Mouse (Mus musculus) cerebellum, postnatal 14 days (tissue): Measurements from ENCODE around the gene Bcdin3d.
A peak's percentile ranks its signal among the peaks of the same experiment; 100 is the strongest.
"Not testable (repeated sequence)": the region's sequence is repeated elsewhere in the genome, so short reads cannot be mapped to it uniquely, and the experiment has no call there.

Experiments
- DNase-seq, 2 experiments: peaks; one replicate each; pipeline ENCODE4 v3.0.0; 2021; ENCODE audit warnings: mixed read lengths in 2 of 2

The Bcdin3d gene

DNA sequence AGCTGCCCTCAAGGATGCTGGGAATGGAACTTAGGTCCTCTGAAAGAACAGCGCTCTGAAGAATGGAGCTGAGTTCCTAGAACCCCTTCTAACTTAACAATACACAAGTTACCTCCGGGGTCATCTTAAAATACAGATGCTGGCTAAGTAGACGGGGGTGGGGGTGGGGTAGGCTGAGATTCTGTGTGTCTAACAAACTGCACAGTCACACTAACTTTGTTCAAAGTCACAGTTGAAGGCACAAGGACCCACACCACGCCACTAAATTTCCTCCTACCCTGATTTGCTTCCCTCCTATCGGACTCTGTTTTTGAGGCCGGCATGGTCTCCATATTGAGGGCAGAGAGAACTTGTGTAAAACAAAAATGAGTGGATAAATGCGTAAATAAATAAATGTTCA lies 1.6 kb downstream of the Bcdin3d start:
- DNase-seq = no peak

DNA sequence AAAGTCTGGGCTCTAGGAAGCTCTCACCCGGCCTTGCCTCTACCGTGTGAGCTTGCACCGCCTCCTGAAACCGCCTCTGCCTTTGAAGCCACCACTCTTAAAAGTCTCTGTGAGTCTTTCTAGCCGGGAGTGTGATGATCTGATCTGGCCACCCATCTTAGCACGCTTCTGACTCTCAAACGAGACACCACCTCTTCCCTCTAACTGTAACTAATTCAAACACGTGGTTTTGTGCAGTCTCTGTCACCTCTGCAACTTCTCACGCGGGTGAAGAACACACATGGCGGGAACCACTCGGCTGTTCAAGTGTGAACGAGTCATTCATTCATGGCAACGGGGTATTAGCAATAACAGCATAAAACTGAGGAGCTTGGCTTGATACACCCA lies 2.9 kb downstream of the Bcdin3d start:
- no peak for DNase-seq

DNA sequence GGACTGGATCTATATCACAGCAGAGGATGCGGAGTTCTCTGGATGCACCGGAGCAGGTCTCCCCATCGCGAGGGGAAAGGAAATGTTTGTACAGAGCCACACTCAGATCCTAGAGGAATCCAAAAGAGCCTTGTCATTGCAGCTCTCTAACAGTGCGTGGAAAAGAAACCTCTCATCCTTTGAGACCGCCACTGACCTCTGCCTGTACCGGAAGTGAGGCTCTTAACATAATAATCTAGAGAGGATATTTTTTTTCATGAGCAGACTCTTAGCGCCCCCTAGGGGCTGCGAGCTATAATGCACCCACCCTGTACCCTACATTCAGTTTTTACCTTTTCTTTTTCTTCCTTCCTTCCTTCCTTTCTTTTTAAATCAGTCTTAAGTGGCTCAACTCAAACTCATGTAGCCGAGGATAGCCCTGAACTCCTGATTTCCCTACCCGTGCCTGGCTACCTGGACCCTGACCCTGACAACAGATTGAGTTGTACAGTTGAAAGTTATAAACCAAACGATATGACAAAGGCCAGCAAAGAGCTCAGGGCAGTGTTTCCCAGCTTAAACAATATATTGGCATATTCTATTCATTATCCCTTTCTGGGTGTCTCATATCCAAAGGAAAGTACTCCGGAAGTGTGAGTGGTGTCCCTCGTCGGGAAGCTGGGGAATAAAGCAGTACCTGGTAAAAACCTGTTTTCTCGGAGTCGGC lies 3.4 kb downstream of the Bcdin3d start:
- peak; percentile 82 for DNase-seq

DNA sequence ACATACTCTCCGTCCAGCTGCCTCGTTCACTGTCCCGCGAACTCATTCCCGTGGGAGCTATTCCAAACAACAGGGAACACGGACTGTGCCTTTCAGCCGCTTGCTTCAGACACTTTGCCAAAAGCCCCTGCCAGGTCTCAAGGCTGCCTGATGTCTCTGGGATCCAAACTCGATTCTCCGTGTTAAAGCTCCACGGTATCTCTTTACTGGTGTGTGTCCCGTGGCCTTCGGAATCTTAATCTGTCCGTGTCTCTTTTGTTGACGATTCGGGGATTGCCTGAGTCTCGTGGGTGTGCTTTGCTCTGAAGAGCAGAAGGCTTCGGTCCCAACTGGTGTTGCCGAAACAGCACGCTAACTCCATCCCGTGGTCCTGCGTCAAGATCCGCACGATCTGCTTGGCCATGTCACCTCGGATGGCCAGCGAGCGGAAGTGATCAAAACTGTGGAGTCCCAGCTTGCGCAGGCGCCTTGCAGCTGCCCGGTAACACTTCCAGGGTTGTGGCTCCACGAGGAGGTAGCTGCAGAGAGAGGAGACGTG lies 4.2 kb downstream of the Bcdin3d start:
- DNase-seq = peak; percentile 79 to 80

DNA sequence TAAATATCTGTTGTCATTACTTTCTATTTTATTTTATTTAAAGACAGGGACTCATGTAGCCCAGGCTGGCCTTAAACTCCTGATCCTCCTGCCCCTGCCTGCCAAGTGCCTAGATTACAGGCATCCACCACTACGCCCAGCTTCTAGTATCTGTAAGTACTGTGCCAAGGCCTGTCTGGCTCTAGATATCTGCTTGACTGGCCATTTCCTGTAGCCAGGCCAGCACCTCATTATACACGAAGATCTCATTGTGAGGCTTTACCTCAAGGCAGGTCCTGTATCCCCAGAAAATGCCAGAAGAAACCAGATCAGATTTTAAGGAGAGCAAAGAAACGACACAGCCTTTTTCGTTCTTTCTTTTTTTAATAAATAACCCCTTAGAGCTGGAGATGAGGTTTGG lies 4.8 kb downstream of the Bcdin3d start:
- peak; percentile 33 to 42 for DNase-seq

DNA sequence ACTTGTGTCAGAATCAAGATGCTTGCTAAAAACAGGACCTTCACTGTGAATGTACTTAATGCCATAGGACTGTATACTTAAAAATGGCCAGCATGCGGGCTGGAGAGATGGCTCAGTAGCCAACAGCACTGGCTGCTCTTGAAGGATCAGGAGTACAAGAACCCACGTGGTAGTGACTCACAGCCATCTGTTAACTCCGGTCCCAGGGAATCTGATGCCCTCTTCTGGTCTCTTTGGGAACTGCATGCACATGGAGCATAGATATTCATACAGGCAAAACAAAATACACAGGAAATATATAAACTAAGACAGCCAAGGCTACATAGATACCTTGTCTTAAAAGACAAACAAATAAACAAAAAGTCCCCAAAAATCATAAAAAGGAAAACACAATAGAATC lies 5.5 kb downstream of the Bcdin3d start:
- DNase-seq = peak; percentile 93 to 96

DNA sequence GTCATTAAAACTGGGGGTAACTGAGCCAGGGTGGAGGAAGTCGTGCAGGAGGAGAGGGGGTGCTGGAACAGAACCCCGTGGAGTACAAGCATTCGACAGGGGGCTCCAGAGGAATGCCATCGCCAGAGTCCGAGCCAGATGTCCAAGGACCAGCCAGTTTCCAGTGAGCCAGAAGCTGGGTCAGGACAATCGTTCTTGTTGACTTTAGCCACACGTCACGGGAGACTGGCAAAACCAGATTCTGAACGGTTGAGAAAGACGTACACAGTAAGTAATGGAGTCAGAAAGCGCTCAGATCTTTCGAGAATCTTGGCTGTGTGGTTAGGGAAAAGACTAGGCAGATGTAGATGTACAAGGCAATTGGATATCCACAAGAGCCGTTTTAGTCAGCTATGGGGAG lies 11.3 kb downstream of the Bcdin3d start:
- no peak for DNase-seq

DNA sequence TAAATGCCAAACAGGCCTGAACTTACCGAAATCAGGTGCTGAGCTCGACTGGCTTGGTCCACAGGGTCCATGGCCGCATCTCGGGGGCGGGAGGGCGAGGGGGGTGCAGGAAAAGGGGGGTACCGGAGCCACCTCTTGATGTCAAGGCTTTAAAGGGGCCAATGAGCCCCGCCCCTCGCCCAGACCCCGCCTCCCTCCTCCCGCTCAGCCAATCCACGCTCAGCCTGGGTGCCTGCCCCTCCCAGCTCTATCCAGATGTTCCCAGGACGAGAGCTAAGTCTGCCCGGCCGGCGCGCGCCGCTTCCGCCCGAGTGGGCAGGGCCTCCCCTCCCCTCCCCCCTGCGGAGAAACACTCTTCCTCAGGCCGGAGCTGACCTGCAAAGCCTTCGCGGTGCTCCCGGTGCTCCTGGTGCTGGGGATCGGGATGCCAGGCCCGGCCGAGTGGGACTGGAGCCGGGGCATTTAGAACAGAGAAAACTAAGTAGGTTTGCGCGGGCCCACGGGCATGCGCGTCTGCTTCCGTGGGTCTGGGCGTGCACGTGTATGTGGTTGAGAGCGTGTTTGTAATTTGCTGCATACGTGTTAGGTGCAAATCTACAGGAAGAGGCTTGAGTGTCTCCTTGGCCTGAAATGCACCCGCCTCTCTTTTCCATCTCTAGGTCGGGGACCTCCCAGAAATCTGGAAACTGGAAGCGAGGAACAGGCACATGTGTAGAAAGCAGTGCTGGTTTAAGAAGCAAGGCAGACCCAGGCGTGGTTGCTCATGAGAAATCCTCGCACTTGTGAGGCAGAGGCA lies 16.7 kb downstream of the Bcdin3d start, which contains the start of gene Nckap5l:
Gene Nckap5l, minus strand, starts transcription at position 143 of the 796 bp plus-strand sequence.
- peak; percentile 92 to 93 for DNase-seq

DNA sequence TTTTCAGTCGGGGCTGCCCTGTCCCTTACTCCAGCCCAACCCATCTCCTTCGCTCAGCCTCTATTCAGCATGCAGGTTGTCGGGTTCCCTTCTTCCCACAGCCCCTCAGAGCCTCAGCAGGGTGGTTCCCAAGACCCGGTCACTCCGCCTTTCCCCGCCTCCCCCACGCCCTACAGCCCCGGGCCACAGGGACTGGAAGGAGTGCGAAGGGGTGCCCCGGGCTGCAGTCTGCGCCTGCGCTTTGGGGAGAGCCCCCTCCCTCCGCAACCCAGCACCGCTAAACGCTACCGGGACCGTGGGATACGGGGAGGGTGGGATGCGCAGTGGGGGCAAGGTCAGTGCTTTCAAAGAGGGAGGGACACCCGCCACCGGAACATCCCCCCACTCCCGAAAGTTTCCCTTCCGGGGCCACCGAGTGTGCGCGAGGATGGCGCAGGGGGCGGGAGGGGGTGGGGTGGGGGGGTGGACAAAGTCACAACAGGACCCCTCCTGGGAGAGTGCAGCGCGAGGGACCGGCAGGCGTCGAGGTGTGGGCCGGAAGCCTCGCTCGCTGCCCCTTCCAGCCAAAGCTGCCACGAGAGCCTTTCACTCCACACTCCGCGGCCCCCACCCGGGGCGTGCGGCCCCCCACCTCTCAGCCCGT lies 17.4 kb downstream of the Bcdin3d start:
- peak; percentile 75 to 77 for DNase-seq

DNA sequence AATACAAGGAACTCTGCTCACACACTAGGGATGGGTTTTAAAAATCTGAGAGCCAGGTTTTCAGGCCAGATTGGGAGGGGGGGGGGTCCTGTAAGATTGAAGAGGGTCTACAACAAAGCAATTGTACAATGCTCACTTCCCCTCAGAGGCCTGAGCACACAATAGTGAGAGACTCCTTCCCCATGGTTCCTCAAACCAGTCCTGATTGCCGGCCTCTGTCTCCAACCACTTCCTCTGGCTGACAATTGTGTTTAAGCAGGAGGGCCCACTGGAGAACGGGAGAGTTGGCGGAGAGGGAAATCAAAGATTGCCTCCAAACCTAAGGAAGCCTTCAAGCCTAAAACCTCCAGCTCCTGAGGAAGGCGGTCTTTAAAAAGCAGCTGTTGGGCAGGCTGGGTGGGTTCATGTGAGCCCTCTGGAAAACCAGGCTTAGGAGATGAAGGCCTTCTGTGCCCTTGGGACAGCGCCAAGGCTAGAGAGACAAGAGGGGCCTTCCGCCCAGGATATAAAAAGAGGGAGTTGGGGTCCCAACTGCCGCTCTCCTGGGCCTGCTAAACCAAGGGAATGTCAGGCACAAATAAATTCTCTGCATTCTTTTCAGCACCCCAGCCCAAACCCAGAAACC lies 18.1 kb downstream of the Bcdin3d start:
- peak; percentile 62 to 71 for DNase-seq

DNA sequence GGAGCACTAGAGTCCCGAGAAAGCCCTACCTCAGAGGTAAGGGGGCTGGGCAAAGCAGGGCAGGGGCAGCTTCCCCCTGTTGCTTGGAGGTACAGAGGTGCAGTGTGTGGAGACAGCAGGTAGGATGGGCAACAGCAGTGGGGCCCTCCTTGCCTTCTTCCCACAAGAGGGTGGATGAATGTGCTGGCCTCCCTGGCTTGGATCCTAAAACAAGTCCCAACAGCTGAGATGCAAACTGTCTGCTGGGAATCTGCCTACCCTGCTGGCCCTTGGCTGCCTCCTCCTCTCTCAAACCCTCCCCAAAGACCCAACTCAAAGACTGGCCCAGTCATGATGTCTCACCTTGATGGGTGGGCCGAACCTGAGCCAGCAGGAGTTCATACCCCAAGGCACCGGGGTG lies 19.1 kb downstream of the Bcdin3d start:
- no peak for DNase-seq

DNA sequence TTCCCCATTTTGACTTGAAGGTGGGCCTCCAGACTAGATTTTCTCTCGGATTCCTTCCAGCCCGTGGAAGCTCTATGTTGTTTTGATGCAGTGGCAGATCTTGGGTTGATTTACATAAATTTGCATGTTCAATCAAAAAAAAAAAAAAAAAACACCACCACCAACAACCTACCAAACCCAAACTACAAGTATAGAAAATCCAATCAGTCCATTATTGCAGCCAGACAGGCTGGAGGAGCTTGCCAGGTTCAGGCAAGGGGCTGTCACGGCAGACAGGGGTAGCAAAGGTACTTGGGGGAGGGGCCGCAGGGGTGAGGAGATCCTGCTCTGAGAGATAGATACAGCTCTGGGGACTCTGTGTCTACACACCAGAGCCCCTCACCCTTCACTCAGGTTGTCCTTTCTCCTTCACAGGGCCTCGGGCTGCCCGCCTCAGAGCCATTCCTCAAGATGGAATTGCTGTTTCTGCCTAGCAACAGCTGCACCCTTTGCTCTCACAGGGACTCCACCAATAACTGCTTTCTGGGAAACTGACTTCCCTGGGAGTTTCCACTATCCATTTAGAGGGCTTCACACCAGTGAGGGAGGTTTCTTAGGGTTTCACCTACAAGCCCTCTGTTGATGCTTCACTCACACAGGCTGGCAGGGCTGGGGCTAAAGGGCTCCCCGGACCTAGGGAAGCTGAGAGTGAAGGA lies 19.8 kb downstream of the Bcdin3d start:
- DNase-seq = no peak

DNA sequence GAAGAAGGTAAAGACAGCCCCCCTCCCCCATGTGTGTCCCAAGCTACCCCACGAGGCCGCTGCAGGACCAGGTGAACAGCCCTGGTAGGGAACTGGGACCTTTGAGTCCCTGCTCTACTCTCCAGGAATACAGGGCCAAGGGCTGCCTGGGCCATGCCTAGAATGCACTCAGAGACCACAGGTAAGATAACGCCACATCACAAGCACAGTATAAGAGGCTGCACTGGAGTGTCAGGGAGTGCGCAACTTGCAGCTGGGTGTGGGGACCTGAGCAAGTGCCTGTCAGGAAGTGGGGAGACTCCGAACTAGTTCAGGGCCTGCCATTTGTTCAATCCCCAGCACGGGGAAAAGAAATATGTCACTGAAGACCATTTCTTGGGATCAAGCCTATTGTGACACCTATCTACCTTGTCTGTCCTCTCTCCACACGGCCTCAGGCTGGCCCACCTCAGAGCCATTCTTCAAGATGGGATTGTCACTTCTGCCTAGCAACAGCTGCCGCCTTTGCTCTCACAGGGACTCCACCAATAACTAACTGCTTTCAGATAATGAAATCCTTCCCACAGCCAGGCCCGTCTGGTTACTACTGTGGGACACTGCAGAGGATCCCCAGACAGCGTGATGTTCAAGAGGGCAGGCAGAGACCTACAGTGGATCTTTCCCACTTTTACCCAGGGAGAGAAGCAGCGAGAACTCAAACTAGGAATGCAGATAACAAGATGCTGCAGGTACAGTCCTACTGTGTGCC lies 21.2 kb downstream of the Bcdin3d start:
- DNase-seq = no peak

DNA sequence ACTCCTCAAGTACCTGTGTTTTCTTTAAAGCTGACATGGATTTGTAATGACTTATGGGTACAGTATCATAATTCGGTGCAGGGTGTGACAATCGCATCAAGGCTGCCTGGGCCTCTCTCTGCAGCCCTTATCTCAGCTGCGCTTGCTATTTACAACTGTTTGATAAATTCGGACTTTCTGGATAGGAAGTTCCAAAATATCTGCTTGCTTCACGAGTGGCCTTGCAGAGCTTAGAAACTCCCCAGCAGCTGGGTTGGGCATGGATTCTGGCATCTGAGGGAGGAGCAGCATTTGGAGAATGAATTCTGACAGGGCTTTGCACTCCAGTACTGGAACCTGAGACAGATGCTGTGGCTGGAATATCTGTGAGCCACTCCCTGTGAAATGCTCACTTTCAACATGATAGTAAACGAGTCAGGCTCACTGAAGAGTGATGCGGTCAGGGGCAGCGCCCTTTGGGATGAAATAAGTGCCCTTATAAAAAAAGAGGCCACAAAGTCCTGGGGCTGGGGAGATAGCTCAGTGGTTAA lies 24.7 kb downstream of the Bcdin3d start:
- DNase-seq = no peak

DNA sequence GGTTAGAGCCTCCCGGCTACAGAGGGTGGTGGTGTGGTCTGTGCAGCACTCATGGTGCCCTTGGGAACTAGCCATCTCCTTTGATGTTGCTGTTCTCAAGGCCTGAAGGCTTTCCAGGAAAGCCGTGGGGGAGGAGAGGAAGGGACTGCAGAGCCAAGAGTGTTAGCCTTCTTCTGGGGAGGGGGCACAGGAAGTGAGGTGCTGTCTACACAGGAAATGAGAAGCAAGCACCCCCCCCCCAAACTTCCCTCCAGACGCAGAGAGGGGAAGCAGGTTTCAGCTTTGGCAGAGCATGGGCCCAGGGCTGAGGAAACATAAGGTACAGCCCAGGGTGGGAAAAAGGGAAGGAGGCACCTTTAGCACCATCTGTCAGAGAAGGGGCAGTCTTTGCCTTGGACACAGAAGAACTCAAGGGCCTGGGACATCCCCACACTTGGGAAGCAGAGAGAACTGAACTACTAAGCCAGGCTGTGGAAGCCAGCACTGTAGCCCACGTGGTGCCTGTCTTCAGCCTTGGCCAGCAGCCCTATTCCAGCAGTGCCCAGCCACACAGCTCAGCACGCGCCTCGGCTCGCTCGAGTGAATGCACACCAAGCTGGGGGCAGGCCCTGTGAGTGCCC lies 25.3 kb downstream of the Bcdin3d start:
- peak; percentile 85 to 86 for DNase-seq

DNA sequence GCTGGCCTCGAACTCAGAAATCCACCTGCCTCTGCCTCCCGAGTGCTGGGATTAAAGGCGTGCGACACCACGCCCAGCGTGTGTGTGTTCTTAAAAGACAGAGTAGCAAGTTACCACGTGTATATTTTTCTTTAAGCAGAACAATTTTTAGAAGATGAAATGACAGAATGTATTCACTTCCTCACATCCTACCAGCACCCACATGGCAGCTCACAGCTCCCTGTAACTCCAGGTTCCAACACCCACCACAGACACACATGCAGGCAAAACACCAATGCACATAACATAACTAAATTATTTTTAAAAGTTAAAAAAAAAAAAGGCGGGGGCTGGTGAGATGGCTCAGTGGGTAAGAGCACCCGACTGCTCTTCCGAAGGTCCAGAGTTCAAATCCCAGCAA lies 28.4 kb downstream of the Bcdin3d start:
- not testable (repeated sequence) for DNase-seq

DNA sequence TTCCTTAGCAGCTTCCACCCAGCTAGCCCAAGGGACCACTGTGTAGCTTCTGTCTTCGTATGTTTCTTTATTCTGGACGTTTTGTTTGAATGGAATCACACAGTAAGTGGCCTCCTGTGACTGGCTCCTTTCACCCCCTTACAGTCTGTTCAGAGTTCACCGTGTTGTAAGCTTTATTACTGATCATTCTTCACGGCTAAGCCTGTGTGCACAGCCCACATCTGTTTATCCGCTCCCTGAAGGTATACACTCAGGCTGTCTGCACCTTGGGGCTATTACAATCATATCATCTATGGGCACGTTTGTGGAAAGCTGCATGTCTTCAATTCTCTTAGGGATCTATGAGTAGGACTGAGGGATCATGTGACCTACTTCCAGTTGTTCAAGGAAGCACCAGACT lies 29.0 kb downstream of the Bcdin3d start:
- DNase-seq = no peak

DNA sequence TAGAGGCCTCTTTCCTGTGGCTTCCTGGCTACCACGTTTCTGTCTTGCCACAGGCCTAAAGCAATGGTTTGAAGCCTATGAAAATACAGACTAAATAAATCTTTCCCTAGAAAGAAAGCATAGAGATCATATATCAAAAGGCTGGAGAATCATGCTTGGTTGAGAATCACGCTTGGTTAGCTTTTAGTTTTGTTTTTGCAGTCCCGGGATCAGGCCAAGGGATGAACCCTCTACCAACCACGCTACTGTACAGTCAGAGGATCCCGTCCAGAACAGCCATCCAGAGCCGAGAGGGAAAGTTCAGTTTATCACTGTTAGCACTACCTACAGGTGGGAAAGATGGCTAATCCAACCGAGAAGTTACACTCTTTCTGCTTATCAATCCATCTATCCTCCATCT lies 32.2 kb downstream of the Bcdin3d start:
- no peak for DNase-seq

DNA sequence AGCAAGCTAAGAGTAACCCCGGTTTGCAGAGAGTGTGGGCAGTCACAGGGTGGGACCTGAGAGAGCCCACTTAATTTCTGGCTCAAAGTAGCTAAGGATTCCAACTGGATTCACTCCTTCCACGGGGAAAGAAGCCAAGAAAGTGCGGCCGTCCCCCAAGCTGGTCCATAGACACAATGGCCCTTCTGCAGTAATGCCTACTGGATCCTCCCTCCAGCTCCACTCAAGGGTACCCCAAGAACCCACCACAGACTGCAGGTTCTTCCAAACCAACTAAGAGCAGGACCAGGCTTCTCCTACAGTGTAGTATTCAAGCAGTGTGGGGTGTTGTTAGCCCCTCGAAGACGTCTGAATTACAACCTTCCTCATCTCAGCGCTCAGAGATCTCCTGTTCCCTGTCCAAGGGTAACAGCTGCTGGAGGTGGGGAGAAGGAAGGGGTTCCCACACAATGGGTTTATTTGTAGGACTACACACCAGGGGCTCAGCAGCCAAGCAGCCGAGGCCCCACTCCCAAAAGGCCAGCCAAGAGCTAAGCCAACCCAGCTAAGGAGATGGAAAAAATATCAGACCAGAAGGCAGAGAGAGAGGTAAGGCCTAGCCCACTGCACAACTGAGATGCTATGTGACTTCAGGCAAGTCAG lies 33.6 kb downstream of the Bcdin3d start:
- DNase-seq = no peak

DNA sequence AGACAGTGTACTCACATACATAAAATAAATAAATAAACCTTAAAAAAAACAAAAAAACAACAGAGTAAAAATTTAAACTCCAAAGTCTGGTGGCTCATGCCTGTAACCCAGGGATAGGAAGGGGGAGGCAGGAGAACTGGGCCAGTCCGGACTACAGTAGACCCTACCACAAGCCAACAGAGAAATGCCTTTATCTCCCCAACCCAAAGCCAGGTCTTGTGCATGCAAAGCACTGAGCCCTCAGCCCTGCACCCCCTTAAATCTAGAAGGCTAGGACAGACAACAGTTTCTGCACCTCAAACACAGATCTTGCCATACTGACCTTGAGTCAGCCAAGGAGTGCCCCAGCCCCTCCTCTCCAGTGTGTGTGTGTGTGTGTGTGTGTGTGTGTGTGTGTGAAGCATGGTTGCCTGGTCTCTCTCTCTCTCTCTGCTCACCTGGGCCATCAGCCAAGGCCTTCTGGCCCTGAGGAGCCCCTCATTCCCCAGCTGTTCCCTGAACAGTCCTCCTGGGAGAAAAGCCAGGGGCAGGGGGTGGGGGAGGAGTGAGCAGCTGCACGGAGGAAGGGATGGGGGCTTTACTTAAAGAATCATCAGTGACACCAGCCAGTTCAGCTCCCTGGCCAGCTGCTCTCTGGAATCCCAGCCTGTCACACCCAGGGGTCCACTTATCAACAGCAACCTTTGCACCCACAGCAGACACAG lies 34.3 kb downstream of the Bcdin3d start:
- DNase-seq = peak; percentile 65 to 86
